ENCODE assay signal across 10 mouse cellular contexts in the genomic region with DNA sequence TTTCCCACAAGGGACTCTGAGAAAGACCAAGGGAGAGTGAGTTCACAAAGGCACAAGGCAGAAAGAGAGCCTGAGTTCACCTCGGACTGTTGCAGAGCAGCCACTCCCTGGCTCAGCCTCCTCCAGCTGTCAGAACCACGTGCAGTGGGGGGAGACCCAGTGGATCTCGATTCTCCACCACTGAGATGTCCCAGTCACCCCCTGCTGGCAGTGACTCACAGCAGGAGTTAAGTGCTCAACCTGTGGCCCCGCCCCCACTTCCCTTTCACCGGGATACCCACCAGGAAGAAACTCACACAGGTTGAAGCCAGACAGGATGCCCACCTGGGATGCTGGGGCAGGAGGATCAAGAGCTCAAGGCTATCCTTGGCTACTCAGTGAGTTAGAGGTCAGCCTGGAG. TPM values are rescaled to one million over a fixed set of nuclear protein-coding genes. Genes with fewer than 3 reads are reported as not detected.
DNase-seq lines count a peak whose midpoint lies in the region; ATAC-seq and TF ChIP-seq lines count a peak whose summit lies in the region.
"Had no signal": no experiment of that assay in that cellular context is flagged by ENCODE, and none has a peak within 500 bp of the region (broad histone marks: within the 10 kb centered on the region; RNA-seq: fewer than 3 reads in every experiment).

No protein-coding gene starts in this region.

- H3K4me3 ChIP-seq in heart, embryonic 12.5 days, result no peak overlapping the region
- H3K4me3 ChIP-seq in CH12.LX (replicated peaks in 1 of 3; ENCODE audit: low read depth in 2 of 3, low read length in 2 of 3, poor library complexity in 1 of 3), result peak overlapping the region in 1 of 3 experiments; percentile 13
- H3K4me3 ChIP-seq in hindbrain, embryonic 12.5 days, result no peak overlapping the region
- no peak overlapping the region for H3K4me3 ChIP-seq in hindbrain, embryonic 11.5 days (ENCODE audit: low read depth, low read length)
- H3K4me3 ChIP-seq: embryonic facial prominence, embryonic 15.5 days; heart, embryonic 15.5 days had no signal

- H3K9ac ChIP-seq in heart, embryonic 12.5 days, result no peak overlapping the region
- no peak overlapping the region for H3K9ac ChIP-seq in CH12.LX (ENCODE audit: insufficient read depth, low read depth)
- no peak overlapping the region for H3K9ac ChIP-seq in hindbrain, embryonic 12.5 days
- H3K9ac ChIP-seq in hindbrain, embryonic 11.5 days (ENCODE audit: low read depth, low read length), result no peak overlapping the region
- H3K9ac ChIP-seq: embryonic facial prominence, embryonic 15.5 days; heart, embryonic 15.5 days had no signal

- H3K4me1 ChIP-seq in heart, embryonic 12.5 days (replicated peaks), result peaks cover 23% of the 10 kb centered on the region
- H3K4me1 ChIP-seq in CH12.LX (ENCODE audit: control insufficient read depth in 1 of 2, insufficient read depth in 2 of 2), result peaks cover 6 to 8% of the 10 kb centered on the region in 2 experiments
- no peaks in the 10 kb centered on the region for H3K4me1 ChIP-seq in hindbrain, embryonic 12.5 days
- no peaks in the 10 kb centered on the region for H3K4me1 ChIP-seq in hindbrain, embryonic 11.5 days (replicated peaks; ENCODE audit: control insufficient read depth, insufficient read depth, low read length)

- H3K79me2 ChIP-seq in CH12.LX (replicated peaks; ENCODE audit: control insufficient read depth, extremely low read depth, insufficient read depth, poor library complexity, severe bottlenecking), result no peaks in the 10 kb centered on the region

- H3K27ac ChIP-seq in heart, embryonic 12.5 days (ENCODE audit: poor library complexity, severe bottlenecking), result no peak overlapping the region
- no peak overlapping the region for H3K27ac ChIP-seq in CH12.LX (ENCODE audit: insufficient read depth, low read depth)
- H3K27ac ChIP-seq in hindbrain, embryonic 12.5 days, result no peak overlapping the region
- H3K27ac ChIP-seq in hindbrain, embryonic 11.5 days (ENCODE audit: low read depth, low read length), result no peak overlapping the region
- H3K27ac ChIP-seq: embryonic facial prominence, embryonic 15.5 days; heart, embryonic 15.5 days had no signal

- dilution Hi-C loops in CH12.LX (cut with MboI; ENCODE audit: extremely low pct_ligation_motif_present, extremely low pct_unique_long_range_greater_than_20kb, low sequenced_read_pairs), result no loop called here

- no peaks in the 10 kb centered on the region for H3K27me3 ChIP-seq in heart, embryonic 12.5 days (replicated peaks)
- H3K27me3 ChIP-seq in CH12.LX (replicated peaks), result peaks cover 29% of the 10 kb centered on the region
- H3K27me3 ChIP-seq in hindbrain, embryonic 12.5 days, result no peaks in the 10 kb centered on the region
- no peaks in the 10 kb centered on the region for H3K27me3 ChIP-seq in hindbrain, embryonic 11.5 days (ENCODE audit: control insufficient read depth, insufficient read depth, low read length)
- H3K27me3 ChIP-seq: embryonic facial prominence, embryonic 15.5 days; heart, embryonic 15.5 days had no signal

- H3K4me2 ChIP-seq in heart, embryonic 12.5 days, result peak overlapping the region; percentile 35; the same call in 1 of the 2 replicates
- peak overlapping the region; percentile 69 for H3K4me2 ChIP-seq in CH12.LX (ENCODE audit: insufficient read depth, low read depth, poor library complexity, severe bottlenecking)
- H3K4me2 ChIP-seq in hindbrain, embryonic 12.5 days (replicated peaks), result no peak overlapping the region
- H3K4me2 ChIP-seq in hindbrain, embryonic 11.5 days (replicated peaks; ENCODE audit: low read depth, low read length), result no peak overlapping the region
- H3K4me2 ChIP-seq: embryonic facial prominence, embryonic 15.5 days; heart, embryonic 15.5 days had no signal

- intact Hi-C loops in gastrocnemius, postnatal 36 days (cut with DNase I), result no loop called here

- 6% methylated on average over 5 of the region's 5 CpGs for WGBS in heart, embryonic 12.5 days
- WGBS in hindbrain, embryonic 12.5 days, result 12% methylated on average over 5 of the region's 5 CpGs
- WGBS in hindbrain, embryonic 11.5 days, result 12% methylated on average over 5 of the region's 5 CpGs

- no peak for TF ChIP-seq EP300 in CH12.LX (IDR thresholded peaks at IDR 0.05; ENCODE audit: low read length)

- peak in 1 of 2 experiments; percentile 24; a peak in 2 of 4 replicates for TF ChIP-seq CTCF in CH12.LX (conservative IDR thresholded peaks at IDR 0.05 in 1 of 2, IDR thresholded peaks at IDR 0.05 in 1 of 2; ENCODE audit: low read depth in 2 of 2, low read length in 2 of 2)

- no peak for TF ChIP-seq POLR2A in CH12.LX (IDR thresholded peaks at IDR 0.05; ENCODE audit: low read depth, low read length)

- in situ Hi-C loops in CH12.LX (cut with MboI; ENCODE audit: low pct_ligation_motif_present, low pct_unique_long_range_greater_than_20kb, low sequenced_read_pairs), result no loop called here

- DNase-seq in heart, adult 18-20 months, result no peak
- DNase-seq in CH12.LX (ENCODE audit: extremely low read depth), result peak; percentile 58
- peak; percentile 25 to 47 for DNase-seq in kidney, postnatal 36 days
- no peak for DNase-seq in gastrocnemius, postnatal 36 days
- no peak for DNase-seq in hindbrain, embryonic 11.5 days (ENCODE audit: low spot score)

- no peak for ATAC-seq in heart, embryonic 12.5 days (ENCODE audit: insufficient number of reproducible peaks, low FRiP score)
- 0 out of 2 replicates have a peak, but pooled peaks have one; percentile 23 for ATAC-seq in monocyte, adult 5-6 weeks (replicated peaks; ENCODE audit: insufficient number of reproducible peaks, low FRiP score, low TSS enrichment, poor library complexity, severe bottlenecking)
- no peak for ATAC-seq in hindbrain, embryonic 12.5 days (ENCODE audit: low FRiP score)
- no peak for ATAC-seq in hindbrain, embryonic 11.5 days (ENCODE audit: low FRiP score)

- no peaks in the 10 kb centered on the region for H3K9me3 ChIP-seq in heart, embryonic 12.5 days (replicated peaks)
- peaks cover 6% of the 10 kb centered on the region for H3K9me3 ChIP-seq in CH12.LX (replicated peaks; ENCODE audit: low read length)
- H3K9me3 ChIP-seq in hindbrain, embryonic 12.5 days (replicated peaks), result no peaks in the 10 kb centered on the region
- H3K9me3 ChIP-seq in hindbrain, embryonic 11.5 days (ENCODE audit: control insufficient read depth, low read length), result no peaks in the 10 kb centered on the region
- H3K9me3 ChIP-seq: embryonic facial prominence, embryonic 15.5 days; heart, embryonic 15.5 days had no signal

- H3K36me3 ChIP-seq in heart, embryonic 12.5 days, result no peaks in the 10 kb centered on the region
- no peaks in the 10 kb centered on the region for H3K36me3 ChIP-seq in CH12.LX (replicated peaks in 1 of 2; ENCODE audit: control insufficient read depth in 1 of 2, insufficient read depth in 1 of 2, low read length in 1 of 2)
- peaks cover 12% of the 10 kb centered on the region for H3K36me3 ChIP-seq in hindbrain, embryonic 12.5 days
- no peaks in the 10 kb centered on the region; the same call in 1 of the 2 replicates for H3K36me3 ChIP-seq in hindbrain, embryonic 11.5 days (ENCODE audit: control insufficient read depth, insufficient read depth, low read length)
- H3K36me3 ChIP-seq: embryonic facial prominence, embryonic 15.5 days; heart, embryonic 15.5 days had no signal

- TF ChIP-seq RAD21 in CH12.LX (IDR thresholded peaks at IDR 0.05; ENCODE audit: low read depth, low read length), result no peak

TF ChIP-seq in CH12.LX, 34 proteins besides CTCF, POLR2A, EP300 and RAD21:
- TF ChIP-seq MAX (IDR thresholded peaks at IDR 0.05; ENCODE audit: low read length) (peak; percentile 40; the same call in 1 of the 2 replicates), SMC3 (IDR thresholded peaks at IDR 0.05; ENCODE audit: low read depth, low read length) (no peak), BHLHE40 (IDR thresholded peaks at IDR 0.05; ENCODE audit: low read depth, low read length) (peak; percentile 69), MXI1 (IDR thresholded peaks at IDR 0.05; ENCODE audit: low read depth, low read length) (peak; percentile 75; the same call in 1 of the 2 replicates)

RNA-seq across cellular contexts. Expression of a gene that starts 9.2 kb away (rescaled TPM):
- 0.46 and 0.93 TPM in 2 replicates for polyA plus RNA-seq in heart, embryonic 12.5 days (2016; fragmentation: Nextera tagmentation; extraction: Ambion mirVana)
- total RNA-seq in heart, adult 18-20 months (2021), result under 1 TPM; 0.25 to 0.49 TPM
- not detected in 2 replicates for total RNA-seq in CH12.LX (2012; rRNA removed)
- not detected in 2 replicates for total RNA-seq in CH12.LX (2014; rRNA removed)
- 0.20 TPM in 1 of 2 replicates, not detected in the other for polyA plus RNA-seq in CH12.LX (2012; ENCODE audit: insufficient read length, low read depth)
- total RNA-seq in monocyte, adult 5-6 weeks (2017), result not detected in 3 replicates
- not detected for total RNA-seq in gastrocnemius, postnatal 36 days (2021)
- polyA plus RNA-seq in hindbrain, embryonic 12.5 days (2016; fragmentation: Nextera tagmentation; extraction: Ambion mirVana), result 73.4 and 73.8 TPM in 2 replicates
- polyA plus RNA-seq in hindbrain, embryonic 11.5 days (2014; fragmentation: Nextera tagmentation; extraction: Ambion mirVana), result 20.1 and 22.9 TPM in 2 replicates

RNA-seq across cellular contexts. Expression of a gene that starts 15.1 kb away (rescaled TPM):
- 61.5 and 66.0 TPM in 2 replicates for polyA plus RNA-seq in heart, embryonic 12.5 days (2016; fragmentation: Nextera tagmentation; extraction: Ambion mirVana)
- total RNA-seq in heart, adult 18-20 months (2021), result 10 to 100 TPM; 35.4 to 43.4 TPM
- total RNA-seq in CH12.LX (2012; rRNA removed) (55.0 and 55.4 TPM in 2 replicates), CH12.LX (2014; rRNA removed) (15.3 and 18.2 TPM in 2 replicates)
- polyA plus RNA-seq in CH12.LX (2012; ENCODE audit: insufficient read length, low read depth), result 69.7 and 77.0 TPM in 2 replicates
- total RNA-seq in monocyte, adult 5-6 weeks (2017), result 28.5 to 57.1 TPM (median 40.8 TPM) in 3 replicates
- 10 to 100 TPM; 24.4 to 27.2 TPM for total RNA-seq in gastrocnemius, postnatal 36 days (2021)
- 92.5 and 94.5 TPM in 2 replicates for polyA plus RNA-seq in hindbrain, embryonic 12.5 days (2016; fragmentation: Nextera tagmentation; extraction: Ambion mirVana)
- 84.0 and 102 TPM in 2 replicates for polyA plus RNA-seq in hindbrain, embryonic 11.5 days (2014; fragmentation: Nextera tagmentation; extraction: Ambion mirVana)

Comparison
In these comparisons a context has a peak if more than half of its experiments do, and no peak if none do; other contexts are left out.
1. H3K4me2 ChIP-seq: peak in heart, embryonic 12.5 days (single experiment) and CH12.LX (single experiment); none in hindbrain, embryonic 12.5 days (single experiment) and hindbrain, embryonic 11.5 days (single experiment).
2. DNase-seq: peak in CH12.LX (single experiment) and kidney, postnatal 36 days (2 of 2); none in heart, adult 18-20 months (0 of 2), gastrocnemius, postnatal 36 days (0 of 2) and hindbrain, embryonic 11.5 days (single experiment).